Mouse (Mus musculus): Measurements from ENCODE around the gene Fbxw5.

Fbxw5 gene

DNA sequence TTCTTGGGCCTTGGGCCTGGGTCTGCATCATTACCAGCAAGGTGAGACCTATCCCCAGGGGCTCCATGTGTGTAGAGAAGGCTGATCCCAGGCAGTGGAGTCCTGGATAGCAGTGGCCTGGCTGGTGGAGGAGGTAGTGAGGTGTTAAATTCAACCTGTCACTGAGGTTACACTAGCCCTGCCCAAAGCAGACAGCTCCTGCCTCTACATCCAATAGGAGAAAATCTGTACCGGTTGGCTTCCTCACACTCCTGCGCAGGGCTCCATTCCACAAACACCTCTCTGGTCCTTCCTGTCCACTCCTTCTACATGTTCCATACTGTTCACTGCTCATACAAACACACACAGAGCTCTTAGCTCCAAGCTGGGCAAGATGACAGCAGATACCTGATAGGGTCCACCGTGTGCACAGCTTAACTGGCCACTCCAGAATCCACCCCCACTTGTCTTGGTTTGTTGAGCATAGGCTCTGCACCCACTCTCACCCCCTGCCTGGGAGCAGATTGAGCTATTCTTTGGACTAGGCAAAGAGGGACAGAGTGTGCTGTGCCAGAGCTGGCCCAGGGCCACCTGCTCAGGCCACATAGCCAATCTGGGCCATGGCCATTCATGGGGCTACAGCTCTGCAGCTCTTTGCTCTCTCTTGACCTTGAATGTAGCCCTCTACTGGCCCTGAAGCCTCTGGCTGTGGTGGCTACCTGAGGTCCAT, 22.4 kb upstream of the Fbxw5 start:
- DNase-seq = no peak

DNA sequence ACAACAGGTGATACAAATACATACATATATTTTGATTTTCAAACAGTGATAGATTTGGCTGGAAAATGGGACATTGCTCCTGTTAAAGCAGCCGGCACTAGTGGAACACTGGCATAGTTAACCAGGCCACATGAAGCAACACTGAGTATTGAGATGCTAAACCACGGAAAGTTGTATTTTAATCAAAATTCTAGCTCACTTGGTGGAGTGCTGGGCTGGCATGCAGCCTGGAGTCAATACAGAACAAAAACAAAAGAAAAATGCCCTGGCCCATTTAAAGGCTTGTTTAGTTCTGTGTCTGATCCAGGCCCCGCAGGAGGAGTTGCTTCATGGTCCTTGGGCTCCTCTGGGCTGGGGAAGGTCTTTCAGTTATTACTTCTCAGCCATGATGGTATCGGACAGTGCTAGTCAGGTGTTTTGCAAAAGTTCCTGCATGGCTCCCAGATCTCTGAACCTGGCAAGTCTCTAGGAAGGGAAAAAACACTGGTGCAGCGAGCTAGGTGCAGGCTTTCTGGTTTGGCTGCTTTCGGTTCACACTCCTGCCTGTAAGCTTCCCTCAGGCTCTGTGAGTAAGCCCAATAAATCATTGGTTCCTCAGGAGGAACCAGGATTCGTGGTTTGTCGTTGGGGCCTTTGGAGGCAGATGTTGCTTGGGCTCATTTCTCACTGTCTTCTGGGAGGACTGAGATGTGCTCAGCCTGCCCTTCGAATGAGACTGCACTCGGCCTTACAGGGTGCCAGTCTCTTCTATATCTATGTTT, 20.8 kb upstream of the Fbxw5 start:
- no peak for DNase-seq

DNA sequence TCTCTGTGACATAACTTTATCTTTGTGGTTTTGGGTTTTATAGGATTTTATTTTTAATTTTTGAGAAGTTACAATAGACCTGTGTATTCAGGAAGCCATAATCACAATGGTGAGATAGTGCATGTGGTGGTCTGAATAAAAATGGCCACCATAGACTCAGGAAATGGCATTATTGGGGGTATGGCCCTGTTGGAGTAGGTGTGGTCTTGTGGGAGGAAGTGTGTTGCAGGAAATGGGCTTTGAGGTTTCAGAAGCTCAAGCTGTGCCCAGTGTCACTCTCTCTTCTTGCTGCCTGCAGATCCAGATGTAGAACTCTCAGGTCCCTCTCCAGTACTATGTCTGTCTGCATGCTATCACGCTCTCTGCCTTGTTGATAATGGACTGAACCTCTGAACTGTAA, 20.0 kb upstream of the Fbxw5 start:
- no peak for DNase-seq

DNA sequence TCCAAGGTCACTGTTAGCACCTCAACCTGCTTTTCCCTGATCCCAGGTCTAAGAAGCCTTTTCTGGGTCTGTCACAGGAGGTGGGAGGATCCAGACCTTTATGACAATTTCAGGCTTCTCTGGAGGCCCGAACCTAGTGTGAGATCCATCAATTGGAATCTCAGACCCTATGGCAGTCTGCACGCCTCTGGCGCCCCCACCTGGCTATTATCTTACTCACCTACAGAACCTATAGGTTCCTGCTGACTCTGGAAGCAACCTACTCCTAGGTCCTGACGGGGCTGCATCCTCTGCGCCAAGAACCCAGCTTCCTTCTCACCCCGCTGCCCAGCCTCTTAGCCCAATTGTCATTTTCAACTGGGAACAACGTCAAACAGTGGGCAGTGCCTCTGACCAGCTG, 17.6 kb upstream of the Fbxw5 start:
- peak in 1 of 2 experiments; percentile 47 for DNase-seq

DNA sequence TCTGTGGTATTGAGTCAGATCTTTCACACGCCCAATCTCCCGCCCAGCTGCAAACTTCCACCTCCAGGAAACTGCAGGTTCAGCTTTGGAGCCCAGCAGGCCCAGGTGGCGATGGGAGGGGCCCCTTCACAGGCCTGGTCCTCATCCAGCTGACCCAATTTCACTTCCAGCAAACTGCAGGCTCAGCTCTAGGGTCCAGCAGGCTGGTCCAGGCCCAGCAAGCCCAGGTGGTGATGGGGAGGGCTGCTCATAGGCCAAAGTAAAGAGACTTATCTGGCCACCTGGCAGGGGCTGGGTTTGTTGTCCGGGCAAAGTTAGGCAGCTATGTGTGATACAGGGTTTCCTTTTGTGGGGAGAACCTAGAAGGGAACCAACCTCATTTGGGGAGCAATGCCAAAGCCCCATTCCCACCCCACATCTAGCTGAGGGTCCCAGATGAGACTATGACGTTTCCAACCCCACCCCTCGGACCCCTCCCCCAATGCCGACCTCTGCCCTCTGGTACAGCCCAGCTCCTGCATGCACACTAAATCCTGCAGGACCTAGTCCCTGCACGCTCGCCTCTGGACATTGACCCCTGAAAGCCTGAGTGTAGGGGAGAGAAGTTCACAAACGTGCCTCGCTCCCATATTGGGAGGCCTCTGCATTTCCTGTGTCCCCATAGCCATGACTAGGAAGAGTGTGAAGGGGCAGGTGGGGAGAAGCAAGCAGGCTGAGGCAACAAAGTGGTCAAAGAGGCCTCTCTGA, 15.5 kb upstream of the Fbxw5 start:
- no peak for DNase-seq

DNA sequence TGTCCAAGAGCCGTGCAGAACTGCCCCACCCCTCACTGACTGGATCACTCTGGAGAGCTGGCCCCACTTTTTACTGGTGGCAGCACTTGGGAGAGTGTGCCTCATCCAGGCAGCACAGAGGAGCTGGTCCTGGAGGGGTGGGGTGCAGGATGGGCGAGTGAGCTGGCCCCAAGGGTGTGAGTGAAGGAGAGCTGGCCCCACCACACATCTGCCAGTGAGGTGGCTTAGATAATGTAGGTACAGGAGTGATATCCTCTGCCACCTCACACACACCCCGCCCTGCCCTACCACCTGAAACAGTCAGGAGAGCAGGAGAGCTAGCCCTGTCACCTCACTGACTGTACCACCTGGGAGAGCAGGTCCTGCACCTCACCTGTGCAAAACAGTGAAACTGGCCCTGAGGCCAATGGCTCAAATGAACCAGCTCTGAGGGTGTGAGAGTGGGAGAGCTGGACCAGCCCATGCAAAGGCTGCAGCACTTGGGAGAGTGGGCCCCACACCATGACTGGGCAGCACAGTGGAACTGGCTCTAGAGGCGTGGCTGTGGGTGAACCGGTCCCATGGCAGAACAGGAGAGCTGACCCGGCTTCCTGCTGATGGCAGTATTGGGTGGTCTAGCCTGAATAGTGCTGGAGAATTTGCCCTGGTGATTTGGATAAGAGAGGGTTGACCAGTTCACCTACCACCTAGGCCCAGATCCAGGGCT, 12.4 kb upstream of the Fbxw5 start:
- DNase-seq = no peak

DNA sequence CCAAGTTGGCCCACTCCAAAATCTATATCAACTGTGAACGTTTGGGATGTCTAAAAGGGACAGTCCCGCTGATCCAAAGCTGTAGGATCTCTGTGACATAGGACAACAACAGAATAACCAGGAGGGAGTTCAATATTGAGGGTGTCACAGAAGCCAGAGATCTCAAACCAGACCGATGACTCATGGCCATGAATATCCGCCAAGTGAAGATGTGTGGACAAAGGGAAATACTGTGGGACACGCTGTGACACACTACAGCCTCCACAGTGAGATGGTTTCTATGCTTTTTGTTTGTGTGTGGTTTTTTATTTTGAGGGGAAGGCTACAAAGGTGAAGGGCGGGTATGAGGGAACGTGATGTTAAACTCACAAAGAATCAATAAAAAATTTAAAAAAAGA, 11.9 kb upstream of the Fbxw5 start:
- DNase-seq = no peak

DNA sequence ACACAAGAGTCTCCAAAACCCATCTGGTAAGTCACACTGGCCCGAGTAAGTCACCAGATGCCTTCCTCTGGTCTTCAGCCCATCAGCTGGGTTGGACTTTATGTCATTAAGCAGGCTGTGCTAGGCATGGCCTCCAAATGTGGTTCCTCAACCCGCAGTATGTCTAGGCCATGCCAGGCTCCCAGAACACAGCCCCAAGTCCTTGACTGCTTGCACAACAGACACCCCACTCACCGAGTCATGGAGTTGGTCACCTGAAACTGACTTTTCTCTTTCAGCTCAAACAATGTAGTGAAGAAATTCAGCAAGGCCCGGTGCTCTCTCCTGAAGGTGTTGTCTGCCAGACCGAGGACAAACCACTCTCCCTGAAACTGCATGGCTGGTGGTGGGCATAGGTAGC, 7.6 kb upstream of the Fbxw5 start:
- DNase-seq = no peak

DNA sequence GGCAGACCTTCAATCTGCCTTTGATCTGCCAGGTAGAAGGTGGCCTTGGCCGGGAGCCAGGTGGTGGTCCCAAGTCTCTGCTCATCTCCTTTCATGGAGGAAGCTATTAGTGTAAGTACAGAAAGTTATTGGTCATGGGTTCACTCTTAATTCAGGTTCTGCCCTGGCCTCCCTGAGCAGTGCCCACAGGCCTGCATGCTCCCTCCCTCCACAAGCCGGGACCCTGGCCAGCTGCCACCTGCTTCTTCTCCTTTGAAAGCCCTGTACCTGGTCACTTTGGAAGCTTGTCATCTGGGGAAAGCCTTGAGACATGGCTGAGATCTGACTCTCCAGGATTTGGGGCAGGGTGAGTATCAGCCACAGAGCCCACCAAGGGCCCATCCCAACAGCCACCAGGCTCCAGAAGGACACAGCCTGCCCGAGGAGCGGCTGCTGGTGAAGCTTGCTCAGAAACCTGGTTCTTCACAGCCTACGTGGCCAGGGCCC, 7.0 kb upstream of the Fbxw5 start, which contains the start of gene Lcn12:
Gene Lcn12, minus strand, starts transcription at position 436 of the 486 bp plus-strand sequence.
- no peak for DNase-seq

DNA sequence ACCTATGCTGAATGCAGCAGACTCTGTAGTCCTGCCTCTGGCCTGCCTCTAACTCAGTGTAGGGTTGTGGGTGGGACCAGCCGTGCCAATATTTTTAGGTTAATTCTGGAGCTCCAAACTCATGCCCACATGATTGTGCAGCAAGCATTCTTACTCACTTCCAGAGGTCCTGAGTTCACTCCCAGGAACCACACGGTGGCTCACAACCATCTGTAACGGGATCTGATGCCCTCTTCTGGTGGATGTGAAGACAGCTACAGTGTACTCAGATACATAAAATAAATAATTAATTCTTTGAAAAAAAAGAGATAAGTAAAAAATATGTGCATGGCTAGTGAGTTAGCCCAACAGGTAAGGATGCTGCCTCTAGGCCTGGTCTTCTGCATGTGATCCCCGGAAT, 4.1 kb upstream of the Fbxw5 start:
- DNase-seq = no peak

DNA sequence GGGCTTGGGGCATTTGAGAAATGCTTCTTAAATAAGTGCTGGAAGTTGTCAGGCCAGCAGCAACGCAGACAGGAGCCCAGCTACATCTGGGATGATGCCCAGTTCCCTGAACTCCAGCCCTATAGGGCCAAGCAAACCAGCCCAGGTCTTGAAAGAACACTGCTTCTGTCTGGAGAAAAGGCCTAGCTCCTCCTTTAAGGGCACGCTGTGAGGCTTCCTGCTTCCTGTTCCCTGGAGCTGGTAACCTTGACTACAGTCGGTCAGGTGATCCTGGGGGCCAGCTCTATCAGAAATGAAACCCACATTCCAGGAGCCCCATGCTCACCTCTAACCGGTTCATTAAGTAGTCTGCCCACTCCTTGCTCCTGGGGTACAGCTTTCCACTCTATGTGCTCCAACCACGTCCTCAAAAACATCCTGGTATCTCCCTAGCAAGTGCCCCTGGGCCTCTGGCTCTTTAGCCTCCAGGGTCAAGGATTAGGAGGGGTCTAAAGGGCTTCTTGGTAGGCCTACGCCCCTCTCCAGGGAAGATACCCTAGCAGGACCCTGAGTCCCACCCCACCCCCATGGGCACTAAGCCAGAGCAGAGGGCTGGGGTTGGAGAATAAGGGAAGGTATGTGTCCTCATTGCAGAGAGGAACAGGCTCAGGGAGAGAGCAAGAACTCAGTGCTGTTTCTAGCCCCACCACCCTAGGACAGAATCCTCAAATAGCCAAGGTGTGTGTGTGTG, 2.5 kb upstream of the Fbxw5 start:
- no peak for DNase-seq

DNA sequence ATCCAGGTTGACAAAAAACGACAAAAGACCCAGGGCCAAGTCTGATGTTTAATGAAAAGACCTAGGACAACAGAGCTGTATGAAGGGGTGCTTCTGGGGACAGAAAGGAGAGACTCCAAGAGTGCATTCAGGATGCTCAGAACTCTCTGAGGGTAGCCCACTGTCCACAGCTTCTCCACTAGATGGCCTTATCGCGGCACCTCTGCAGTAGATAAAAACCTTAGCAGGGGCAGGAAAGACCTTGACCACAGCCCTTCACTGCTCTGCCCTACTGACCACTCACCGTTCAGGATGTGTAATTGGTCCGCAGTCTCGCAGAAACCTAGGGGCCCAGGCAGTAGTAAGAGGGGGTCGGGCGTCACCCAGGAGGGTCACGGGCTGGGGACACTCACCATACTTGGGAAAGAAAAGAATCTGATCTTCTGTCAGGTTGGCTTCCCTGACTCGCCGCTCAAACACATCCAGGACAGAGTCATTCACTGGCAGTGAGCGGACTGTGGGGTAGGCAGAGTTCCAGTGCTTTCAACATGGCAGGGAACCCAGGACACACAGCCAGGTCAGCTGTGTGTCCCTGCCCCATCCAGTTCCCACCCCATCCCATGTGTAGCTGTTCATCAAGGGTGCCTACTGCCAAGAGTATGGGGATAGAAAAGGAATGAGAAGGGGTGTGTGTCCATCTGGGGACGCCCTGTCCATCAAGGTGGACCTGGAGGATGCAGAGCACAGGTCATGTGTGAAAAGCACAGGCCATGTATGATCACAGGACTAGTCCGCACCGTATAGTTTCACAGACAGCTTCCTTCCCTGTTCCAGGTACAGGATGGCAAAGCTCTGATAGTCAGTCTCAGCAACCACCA, 1.7 kb upstream of the Fbxw5 start:
- DNase-seq = no peak

DNA sequence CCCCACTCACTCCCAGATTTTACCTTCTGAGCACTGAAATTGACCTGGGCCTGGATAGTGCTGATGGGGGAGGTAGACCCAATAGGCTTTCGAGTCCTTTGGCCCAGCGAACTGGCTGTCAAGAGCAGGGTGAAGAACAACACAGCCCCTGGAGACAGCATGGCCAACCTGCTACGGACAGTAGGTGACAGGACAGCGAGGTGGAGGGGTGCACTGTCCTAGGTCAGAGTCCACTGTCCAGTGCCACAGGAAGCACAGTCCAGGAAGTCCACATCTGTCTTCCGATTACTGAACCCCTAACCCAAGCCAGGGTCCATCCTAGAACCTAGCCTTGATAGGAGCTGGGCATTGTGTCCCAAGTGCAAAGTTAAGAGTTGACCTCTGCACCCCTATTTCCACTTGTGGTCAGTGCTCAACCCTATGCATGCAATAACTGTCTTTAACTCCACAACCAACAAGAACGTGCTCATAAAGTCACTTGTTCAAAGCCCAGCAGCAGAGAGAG, 427 bp upstream of the Fbxw5 start:
- no peak for DNase-seq

DNA sequence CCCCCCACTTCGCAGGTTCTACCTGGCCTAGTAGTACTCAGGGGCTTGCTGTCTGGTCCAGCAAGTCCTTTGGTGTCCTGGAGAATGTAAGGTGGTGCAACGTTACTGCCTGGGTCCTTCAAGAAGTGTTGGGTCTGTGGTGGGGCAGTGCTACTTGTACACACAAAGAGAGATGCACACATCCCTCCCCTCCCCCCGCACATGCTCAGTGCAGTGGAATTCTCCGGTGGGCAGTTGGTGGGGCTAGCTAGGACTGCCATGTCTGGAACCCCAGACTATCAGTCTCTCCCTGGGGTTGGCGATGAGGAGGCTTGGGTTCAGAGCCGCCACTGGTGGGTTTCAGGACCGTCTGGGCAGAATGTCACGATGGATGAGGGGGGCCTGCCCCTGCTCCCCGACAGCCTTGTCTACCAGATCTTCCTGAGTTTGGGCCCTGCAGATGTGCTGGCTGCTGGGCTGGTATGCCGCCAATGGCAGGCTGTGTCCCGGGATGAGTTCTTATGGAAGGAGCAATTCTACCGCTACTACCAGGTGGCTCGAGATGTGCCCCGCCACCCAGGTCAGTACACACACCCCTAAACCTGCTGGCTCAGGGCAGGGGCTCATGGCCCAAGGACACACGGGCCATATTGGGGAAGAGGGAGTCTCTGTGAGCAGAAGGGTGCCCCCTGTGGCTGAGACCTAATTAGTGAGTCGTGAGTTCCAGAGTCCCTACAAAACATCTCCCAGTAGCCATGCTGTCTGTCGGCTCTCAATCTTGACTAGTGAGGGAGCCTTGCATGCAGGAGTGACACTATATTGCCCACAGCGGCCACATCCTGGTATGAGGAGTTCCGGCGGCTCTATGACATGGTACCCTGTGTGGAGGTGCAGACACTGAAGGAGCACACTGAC, 1.3 kb downstream of the Fbxw5 start, which contains the start of gene C8g:
Gene C8g, minus strand, starts transcription at position 127 of the 894 bp plus-strand sequence.
- no peak for DNase-seq

DNA sequence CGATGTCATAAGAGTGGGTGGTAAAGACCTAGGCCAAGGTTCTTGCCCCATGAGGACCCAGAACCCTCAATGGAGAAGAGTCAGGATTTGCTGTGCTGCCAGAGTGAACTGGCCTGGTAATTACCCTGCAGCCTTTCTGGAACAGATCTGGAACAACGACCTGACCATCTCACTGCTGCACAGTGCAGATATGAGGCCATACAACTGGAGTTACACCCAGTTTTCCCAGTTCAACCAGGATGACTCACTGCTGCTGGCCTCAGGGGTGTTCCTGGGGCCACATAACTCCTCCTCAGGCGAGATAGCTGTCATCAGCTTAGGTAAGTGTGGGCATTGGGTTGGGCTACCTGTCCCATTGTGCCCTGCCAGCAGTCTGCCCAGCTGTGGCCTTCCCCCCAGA, 2.2 kb downstream of the Fbxw5 start:
- DNase-seq = no peak

DNA sequence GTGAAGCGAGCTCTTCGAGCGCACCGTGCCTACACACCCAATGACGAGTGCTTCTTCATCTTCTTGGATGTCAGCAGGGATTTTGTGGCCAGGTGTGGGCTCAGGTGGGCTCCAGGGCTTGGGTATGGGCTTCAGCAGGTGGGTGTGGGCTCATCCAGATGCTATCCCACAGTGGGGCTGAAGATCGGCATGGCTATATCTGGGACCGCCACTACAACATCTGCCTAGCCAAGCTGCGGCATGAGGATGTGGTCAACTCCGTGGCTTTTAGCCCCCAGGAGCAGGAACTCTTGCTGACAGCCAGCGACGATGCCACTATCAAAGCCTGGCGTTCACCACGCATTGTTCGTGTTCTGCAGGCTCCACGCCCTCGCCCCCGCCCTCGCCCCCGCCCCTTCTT, 4.0 kb downstream of the Fbxw5 start:
- DNase-seq = no peak

DNA sequence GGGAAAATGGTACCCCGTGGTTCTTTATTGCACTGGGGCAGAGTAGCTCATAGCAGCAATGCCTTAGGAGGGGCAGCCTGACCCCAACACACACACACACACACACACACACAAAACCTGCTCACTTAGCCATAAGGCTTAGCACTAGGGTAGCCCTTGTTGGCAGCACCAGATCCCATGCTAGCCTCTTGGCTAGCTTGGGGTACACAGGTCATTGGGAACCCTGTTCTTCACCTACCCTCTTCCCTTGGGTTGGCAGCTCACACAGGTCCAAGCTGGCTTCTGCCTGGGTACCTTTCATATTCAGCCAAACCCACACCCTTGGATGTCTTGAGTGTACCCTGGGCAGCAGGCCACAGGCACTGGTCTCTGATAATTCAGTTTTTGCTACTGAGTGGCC, 4.5 kb downstream of the Fbxw5 start:
- DNase-seq = no peak

DNA sequence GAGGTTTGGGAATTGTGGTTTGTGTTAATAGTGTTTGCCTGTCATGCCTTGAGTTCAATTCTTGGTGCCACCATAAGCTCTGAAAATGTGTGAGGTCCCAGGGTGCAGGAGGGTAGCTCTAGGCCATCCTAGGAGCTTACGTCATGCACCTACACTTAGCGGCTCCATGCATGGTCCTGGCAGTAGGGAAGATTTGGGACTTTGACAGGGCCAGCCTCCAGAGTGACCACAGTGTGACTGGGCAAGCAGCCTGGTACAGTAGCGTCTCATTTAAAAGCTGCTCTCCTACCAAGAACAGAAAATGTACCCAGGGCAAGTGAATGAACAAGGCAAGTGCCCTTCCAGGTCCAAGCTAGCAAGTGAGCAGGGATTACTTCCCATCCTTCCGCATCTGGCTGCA, 5.3 kb downstream of the Fbxw5 start:
- no peak for DNase-seq

DNA sequence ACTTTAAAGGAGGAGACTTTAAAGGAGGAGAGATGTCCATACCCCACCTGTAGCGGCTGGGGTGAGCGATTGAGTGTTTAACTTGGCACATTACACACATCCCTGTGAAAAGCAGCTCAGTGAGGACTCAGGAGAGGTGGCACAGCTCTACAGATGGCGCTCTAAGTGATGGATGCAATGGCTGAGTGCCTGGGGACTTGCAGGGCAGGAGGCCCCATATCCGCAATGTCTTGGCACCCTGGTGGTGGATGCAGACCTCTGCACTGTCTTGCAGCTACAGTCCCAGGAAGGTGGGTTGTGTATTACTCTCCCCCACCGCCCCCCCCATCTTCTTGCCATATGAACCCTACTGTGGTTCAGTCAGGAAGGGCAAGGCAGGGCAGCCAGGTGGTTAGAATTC, 6.4 kb downstream of the Fbxw5 start:
- peak; percentile 41 to 63 for DNase-seq

DNA sequence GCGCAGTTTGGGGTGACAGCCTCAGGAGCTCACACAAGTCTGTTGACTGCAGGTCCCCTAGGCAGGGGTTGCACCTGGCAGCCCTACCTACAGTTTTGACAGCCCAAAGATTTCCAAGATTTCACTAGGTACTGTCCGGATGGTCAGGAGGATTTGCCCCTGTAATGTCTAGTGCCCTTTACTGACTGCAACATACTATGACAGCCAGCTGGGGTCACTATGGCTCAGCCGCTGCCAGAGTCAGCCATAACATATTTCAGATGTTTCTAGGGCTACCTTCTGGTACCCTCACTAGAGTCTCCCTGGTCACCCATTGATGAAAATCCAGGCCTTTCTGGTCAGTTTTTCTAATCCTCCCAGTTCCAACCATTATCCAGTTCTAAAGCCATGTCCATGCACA, 9.4 kb downstream of the Fbxw5 start:
- no peak for DNase-seq
